Mouse (Mus musculus) neural tube, embryonic 11.5 days (tissue): ENCODE results near the gene Adgrv1. TPM values are rescaled to one million over a fixed set of nuclear protein-coding genes. Genes with fewer than 3 reads are reported as not detected.
"Not testable (repeated sequence)": the region's sequence is repeated elsewhere in the genome, so short reads cannot be mapped to it uniquely, and the experiment has no call there.

Source experiments
- ATAC-seq: fragments of 200-750 bp; cut with Nextera tagmentation; 2 replicates; pipeline ENCODE4 v1.8.0; 2017; ENCODE audit warnings: moderate number of reproducible peaks, mild to moderate bottlenecking, moderate TSS enrichment, moderate library complexity; ENCODE audit not compliant: insufficient read depth, low FRiP score, low TSS enrichment
- DNase-seq: peaks from one replicate; pipeline ENCODE4 v3.0.0-alpha.2; 2015; ENCODE audit warnings: low spot score
- H3K27ac ChIP-seq: fragments of 300-500 bp; sonication (generic); 2 replicates; pipeline ENCODE4 v1.5.1; 2014; ENCODE audit warnings: low read depth, mild to moderate bottlenecking, low read length
- H3K27me3 ChIP-seq: fragments of 300-500 bp; sonication (generic); 2 replicates; pipeline ENCODE4 v1.6.1; 2014; ENCODE audit warnings: mild to moderate bottlenecking, low read length, mixed read lengths; ENCODE audit not compliant: control insufficient read depth, insufficient read depth
- H3K36me3 ChIP-seq: fragments of 300-500 bp; sonication (generic); 2 replicates; pipeline ENCODE4 v1.6.1; 2014; ENCODE audit warnings: mild to moderate bottlenecking, low read length, moderate library complexity, mixed read lengths; ENCODE audit not compliant: control insufficient read depth, insufficient read depth
- H3K4me1 ChIP-seq: fragments of 300-500 bp; sonication (generic); 2 replicates; pipeline ENCODE4 v1.6.1; 2014; ENCODE audit warnings: low read length, mixed read lengths; ENCODE audit not compliant: control insufficient read depth, insufficient read depth
- H3K4me2 ChIP-seq: fragments of 300-500 bp; sonication (generic); 2 replicates; pipeline ENCODE4 v1.6.1; 2014; ENCODE audit warnings: low read depth, mild to moderate bottlenecking, moderate library complexity
- H3K4me3 ChIP-seq: fragments of 300-500 bp; sonication (generic); 2 replicates; pipeline ENCODE4 v1.5.1; 2014; ENCODE audit warnings: low read depth, low read length
- H3K9ac ChIP-seq: fragments of 300-500 bp; sonication (generic); 2 replicates; pipeline ENCODE4 v1.6.1; 2014; ENCODE audit warnings: mild to moderate bottlenecking, low read length
- H3K9me3 ChIP-seq: fragments of 300-500 bp; sonication (generic); 2 replicates; pipeline ENCODE4 v1.6.1; 2016; ENCODE audit warnings: low read length; ENCODE audit not compliant: control insufficient read depth
- WGBS: fragments of 180-500 bp; shearing (Covaris S2); extraction: QIAGEN DNeasy Blood & Tissue Kit; methylation state at CpG from one replicate; pipeline ENCODE4 v1.1.7; 2014; 5-methylcytosine and 5-hydroxymethylcytosine counted together
- polyA plus RNA-seq: library from polyadenylated mRNA; unstranded; fragments of >200 nt; fragmentation: Nextera tagmentation; extraction: Ambion mirVana; gene quantifications from 2 replicates; pipeline ENCODE4 v1.2.1, GENCODE M21; 2014

Gene Adgrv1
- polyA plus RNA-seq, 1 experiment from 2014 or later, result 35.1 TPM

DNA sequence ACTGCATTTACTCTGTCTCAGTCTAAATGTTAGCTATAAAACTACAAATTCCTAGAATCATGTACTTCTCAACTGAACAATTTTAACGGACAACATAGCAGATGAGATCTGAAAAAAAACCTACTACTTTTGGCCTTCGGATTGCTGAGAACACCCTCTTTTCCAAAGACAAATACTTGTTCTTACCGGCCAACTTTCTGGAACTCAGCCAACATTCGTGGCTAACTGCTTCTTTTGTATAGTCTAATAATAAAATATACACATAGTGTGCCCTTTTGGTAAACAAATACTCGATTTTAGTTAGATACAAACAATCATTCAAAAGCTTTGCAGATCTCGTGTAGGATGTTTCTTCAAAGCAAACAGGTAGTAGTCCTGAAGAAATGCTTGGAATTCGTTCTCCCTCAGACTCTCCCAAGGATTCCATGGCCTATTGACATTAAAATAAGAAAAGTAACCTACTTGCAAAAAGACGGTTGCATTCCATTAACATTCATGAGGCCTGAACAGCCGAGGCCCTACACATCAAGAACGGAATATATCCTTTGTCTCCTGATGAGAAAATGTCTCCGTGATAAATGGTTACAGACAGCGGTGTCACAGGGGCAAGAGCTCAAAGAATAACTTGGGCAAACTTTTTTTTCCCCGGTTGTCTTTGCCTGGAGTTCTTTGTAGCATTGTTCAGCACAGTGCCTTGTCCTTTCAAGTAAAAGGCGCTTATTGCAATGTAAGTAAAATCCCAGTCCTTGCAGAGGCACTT is 23.3 kb upstream of the Adgrv1 start:
- no peaks in the 10 kb centered on the region for H3K36me3 ChIP-seq
- H3K4me2 ChIP-seq, result peak overlapping the region; percentile 40
- H3K9ac ChIP-seq, result no peak overlapping the region
- peak overlapping the region; percentile 90 for H3K27ac ChIP-seq
- DNase-seq (peak; percentile 67), ATAC-seq (peak; percentile 31)
- H3K9me3 ChIP-seq, result no peaks in the 10 kb centered on the region
- 19% methylated on average over 14 of the region's 14 CpGs for WGBS
- no peak overlapping the region for H3K4me3 ChIP-seq
- no peaks in the 10 kb centered on the region for H3K27me3 ChIP-seq
- no peaks in the 10 kb centered on the region; the same call in 1 of the 2 replicates for H3K4me1 ChIP-seq

DNA sequence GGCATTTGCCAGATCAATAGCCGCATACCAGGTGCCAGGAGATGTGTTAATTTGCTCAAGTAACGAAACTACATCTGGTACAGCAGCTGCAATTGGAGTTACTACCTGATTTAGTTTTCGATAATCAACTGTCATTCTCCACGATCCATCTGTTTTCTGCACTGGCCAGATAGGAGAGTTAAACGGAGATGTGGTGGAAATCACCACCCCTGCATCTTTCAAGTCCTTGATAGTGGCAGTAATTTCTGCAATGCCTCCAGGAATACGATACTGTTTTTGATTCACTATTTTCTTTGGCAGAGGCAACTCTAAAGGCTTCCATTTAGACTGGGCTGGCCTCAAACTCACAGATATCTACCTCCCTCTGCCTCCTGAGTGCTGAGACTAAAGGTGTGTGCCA is 17.4 kb upstream of the Adgrv1 start:
- not testable (repeated sequence) for H3K27ac ChIP-seq, H3K4me1 ChIP-seq, H3K9ac ChIP-seq, DNase-seq, H3K4me2 ChIP-seq, H3K36me3 ChIP-seq, H3K9me3 ChIP-seq, H3K4me3 ChIP-seq, ATAC-seq, H3K27me3 ChIP-seq
- 84% methylated on average over 5 of the region's 6 CpGs for WGBS

DNA sequence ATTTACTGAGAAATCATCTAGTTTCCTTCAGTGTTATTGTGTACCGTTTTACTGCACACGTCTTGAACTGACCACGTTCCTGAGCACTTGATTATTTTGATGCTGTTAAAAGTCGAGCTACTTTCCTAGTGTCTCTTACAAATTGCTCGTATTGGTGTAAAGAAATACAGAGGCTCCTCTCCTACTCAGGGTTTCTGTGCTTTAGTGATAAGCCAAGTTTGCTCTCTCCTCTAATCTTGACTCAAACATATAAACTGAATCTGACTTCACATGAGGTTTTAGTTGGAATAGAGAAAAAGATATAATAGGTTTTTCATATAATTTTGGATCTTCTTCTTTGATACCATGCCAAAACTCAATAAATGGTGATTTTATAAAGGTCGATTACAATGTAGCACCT is 13.4 kb upstream of the Adgrv1 start:
- Histone ChIP-seq H3K9me3 (no peaks in the 10 kb centered on the region), H3K9ac (no peak overlapping the region), H3K27ac (no peak overlapping the region), H3K4me3 (no peak overlapping the region), H3K36me3 (no peaks in the 10 kb centered on the region), H3K4me2 (no peak overlapping the region), H3K27me3 (no peaks in the 10 kb centered on the region), H3K4me1 (peaks cover 2% of the 10 kb centered on the region; the same call in 1 of the 2 replicates)
- WGBS, result 90% methylated on average over 6 of the region's 6 CpGs
- DNase-seq (no peak), ATAC-seq (no peak)

DNA sequence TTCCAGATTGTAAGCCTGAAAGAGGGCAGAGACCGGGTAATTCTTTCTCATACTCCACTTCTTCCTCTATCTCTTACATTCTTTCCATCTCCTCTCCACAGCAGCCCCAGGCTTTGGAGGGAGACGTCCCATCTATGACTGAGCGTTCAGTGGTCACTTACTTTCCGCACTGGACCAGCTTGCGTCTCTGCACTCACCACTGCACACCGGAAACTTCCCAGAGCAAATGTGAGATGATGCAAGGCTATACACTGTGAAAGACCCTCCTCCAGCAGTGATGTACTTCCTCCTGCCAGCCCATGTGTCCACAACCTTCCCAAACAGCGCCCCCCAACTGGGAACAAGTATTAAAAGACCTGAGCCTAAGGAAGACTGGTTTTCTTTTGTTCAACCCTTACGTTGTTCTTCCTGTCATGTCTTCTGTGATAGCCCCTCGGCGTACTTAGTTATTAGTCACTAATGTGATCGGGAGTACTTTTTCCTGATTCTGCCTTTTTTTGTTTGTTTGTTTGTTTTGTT is 11.2 kb upstream of the Adgrv1 start:
- H3K27ac ChIP-seq, result no peak overlapping the region
- H3K36me3 ChIP-seq, result no peaks in the 10 kb centered on the region
- no peak for ATAC-seq
- no peaks in the 10 kb centered on the region for H3K9me3 ChIP-seq
- 92% methylated on average over 11 of the region's 11 CpGs for WGBS
- H3K4me2 ChIP-seq, result no peak overlapping the region
- H3K4me3 ChIP-seq, result no peak overlapping the region
- peaks cover 7% of the 10 kb centered on the region; the same call in 1 of the 2 replicates for H3K4me1 ChIP-seq
- H3K9ac ChIP-seq, result no peak overlapping the region
- no peaks in the 10 kb centered on the region for H3K27me3 ChIP-seq
- DNase-seq, result no peak

GRCm38 (mm10) chr13:81642491-81643149 is 9.7 kb upstream of the Adgrv1 start:
- Histone ChIP-seq H3K4me1 (peaks cover 7% of the 10 kb centered on the region; the same call in 1 of the 2 replicates), H3K27me3 (no peaks in the 10 kb centered on the region), H3K4me3 (no peak overlapping the region), H3K9ac (no peak overlapping the region), H3K36me3 (no peaks in the 10 kb centered on the region), H3K27ac (no peak overlapping the region), H3K4me2 (no peak overlapping the region), H3K9me3 (no peaks in the 10 kb centered on the region)
- ATAC-seq, result no peak
- 65% methylated on average over 7 of the region's 7 CpGs for WGBS
- no peak for DNase-seq

GRCm38 (mm10) chr13:81641289-81642045 is 8.5 kb upstream of the Adgrv1 start:
- WGBS, result 10% methylated on average over 8 of the region's 8 CpGs
- no peak overlapping the region for H3K4me3 ChIP-seq
- no peak overlapping the region for H3K9ac ChIP-seq
- ATAC-seq (peak; percentile 49; the same call in 1 of the 2 replicates), DNase-seq (peak; percentile 73)
- peaks cover 7% of the 10 kb centered on the region; the same call in 1 of the 2 replicates for H3K4me1 ChIP-seq
- peak overlapping the region; percentile 14; the same call in 1 of the 2 replicates for H3K27ac ChIP-seq
- H3K36me3 ChIP-seq, result no peaks in the 10 kb centered on the region
- H3K9me3 ChIP-seq, result no peaks in the 10 kb centered on the region
- H3K27me3 ChIP-seq, result no peaks in the 10 kb centered on the region
- H3K4me2 ChIP-seq, result peak overlapping the region; percentile 17; the same call in 1 of the 2 replicates

DNA sequence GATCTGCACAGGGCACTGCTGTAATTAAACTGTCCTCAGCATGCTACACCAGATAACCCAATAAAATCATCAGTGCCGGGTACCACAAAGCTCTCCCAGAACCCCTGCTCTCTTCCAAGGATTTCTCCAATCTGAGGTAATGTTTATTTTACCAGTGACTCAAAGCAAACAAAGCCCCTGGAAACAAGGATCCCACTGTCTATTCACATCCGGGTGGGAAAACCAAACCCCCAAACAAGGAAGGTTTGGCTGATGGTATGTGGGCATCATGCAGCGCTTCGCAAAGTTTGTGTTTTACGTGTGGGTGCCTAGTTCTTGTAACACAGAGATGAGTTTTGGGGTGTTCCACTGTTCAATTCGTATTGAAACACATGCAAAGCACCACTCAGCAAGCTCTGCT is 7.9 kb upstream of the Adgrv1 start:
- Histone ChIP-seq H3K9me3 (no peaks in the 10 kb centered on the region), H3K27ac (no peak overlapping the region; the same call in 1 of the 2 replicates), H3K4me2 (no peak overlapping the region), H3K4me3 (no peak overlapping the region), H3K36me3 (no peaks in the 10 kb centered on the region), H3K9ac (no peak overlapping the region), H3K27me3 (no peaks in the 10 kb centered on the region), H3K4me1 (peaks cover 7% of the 10 kb centered on the region; the same call in 1 of the 2 replicates)
- DNase-seq, result no peak
- 45% methylated on average over 6 of the region's 6 CpGs for WGBS
- 0 out of 2 replicates have a peak, but pooled peaks have one; percentile 3 for ATAC-seq

GRCm38 (mm10) chr13:81639624-81640023 is 6.7 kb upstream of the Adgrv1 start:
- peak; percentile 72 for ATAC-seq
- H3K9me3 ChIP-seq, result no peaks in the 10 kb centered on the region
- 12% methylated on average over 4 of the region's 4 CpGs for WGBS
- H3K9ac ChIP-seq, result no peak overlapping the region
- H3K27me3 ChIP-seq, result no peaks in the 10 kb centered on the region
- DNase-seq, result peak; percentile 58
- H3K27ac ChIP-seq, result no peak overlapping the region
- H3K36me3 ChIP-seq, result no peaks in the 10 kb centered on the region
- H3K4me3 ChIP-seq, result no peak overlapping the region
- peaks cover 7% of the 10 kb centered on the region; the same call in 1 of the 2 replicates for H3K4me1 ChIP-seq
- H3K4me2 ChIP-seq, result no peak overlapping the region
